Mouse (Mus musculus): ENCODE results near the gene Fibp. TPM values are rescaled to one million over a fixed set of nuclear protein-coding genes. Genes with fewer than 3 reads are reported as not detected.
A peak's percentile ranks its signal among the peaks of the same experiment; 100 is the strongest.

Fibp gene
- total RNA-seq, 2 experiments from 2014 or later: 62.3 to 71.1 TPM

DNA sequence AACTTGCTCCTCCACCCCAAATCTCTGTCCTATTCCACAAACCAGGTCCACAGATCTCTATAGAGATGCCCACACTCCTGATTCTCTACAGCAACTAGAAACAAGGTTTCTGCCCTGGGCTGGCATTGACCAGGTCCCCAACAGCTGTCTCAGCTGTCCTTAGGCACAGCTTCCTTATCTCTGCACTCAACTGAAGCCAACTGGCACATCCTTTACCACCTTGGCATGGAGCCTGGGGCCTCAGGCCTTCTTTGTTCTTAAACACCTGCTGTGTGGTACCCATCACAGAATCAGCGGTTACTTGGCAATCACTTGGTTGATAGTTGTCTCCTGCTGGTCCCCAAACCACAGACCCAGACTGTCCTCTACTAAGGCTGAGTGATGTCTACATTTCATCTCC lies 30.0 kb upstream of the Fibp start:
- no peak for DNase-seq (ENCODE audit: low spot score in 2 of 2)

DNA sequence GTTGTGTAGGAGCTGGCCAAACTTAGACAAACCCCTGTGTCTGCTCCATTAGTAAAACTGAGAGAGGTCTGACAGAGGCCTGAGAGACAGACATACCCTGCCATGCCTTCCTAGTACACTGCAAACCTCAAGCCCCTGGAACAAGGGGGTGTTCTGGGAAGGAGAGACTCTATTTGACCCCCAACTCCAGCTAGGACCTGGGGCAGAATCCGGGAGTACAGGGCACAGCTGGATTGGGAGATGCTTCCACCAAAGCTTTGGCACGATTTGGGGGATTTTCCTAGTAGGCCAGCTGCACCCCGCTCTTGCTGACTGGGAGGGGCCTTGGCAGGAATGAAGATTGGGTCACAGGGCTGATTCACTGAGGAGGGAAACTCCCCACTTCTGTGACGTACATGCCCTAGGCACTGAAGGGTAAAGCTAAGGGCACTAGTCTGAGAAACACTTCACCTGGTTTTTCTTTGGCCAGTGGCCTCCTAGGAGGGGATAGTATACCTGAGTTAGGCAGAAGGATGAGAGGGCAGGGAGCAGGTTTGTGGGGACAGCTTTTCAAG lies 28.4 kb upstream of the Fibp start:
- DNase-seq (ENCODE audit: low spot score in 2 of 2): no peak

DNA sequence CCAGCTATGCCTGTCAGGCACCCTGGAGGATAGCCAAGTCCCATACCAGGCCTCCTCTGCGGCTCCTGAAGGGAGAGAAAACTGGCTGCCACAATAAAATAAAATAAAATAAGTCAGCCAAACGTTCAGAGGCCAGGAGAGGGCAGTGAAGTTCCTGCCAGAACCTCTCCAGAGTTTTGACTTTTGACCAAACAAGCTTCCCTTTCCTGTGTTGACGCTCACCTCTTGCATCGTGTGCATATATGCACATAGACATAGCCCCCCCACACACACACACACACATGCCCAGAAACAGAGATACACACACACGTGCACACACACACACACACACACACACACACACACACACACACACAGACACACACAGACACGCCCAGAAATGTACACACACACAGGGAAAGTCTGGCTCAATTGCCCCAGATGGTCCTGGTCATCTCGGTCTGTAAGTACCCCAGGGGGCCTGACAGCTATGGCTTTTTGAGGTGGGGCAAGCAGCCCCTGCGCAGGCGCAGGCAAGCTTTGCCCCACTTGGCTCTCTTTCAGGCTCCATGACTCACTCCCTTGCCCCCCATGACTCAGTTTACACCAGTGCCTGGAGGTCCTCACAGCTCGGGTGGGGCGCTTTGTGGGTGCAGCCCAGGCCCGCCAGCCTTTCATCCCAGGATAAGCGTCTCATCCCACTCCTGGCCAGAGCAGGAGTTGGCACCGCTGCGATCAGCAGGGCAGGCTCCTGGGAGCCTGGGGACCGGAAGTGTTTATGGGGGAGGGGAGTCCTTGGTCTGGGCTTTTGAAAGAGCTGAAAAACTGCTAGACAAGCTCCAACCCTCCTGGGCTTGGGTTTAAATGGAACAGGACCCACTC lies 27.2 kb upstream of the Fibp start:
- no peak for DNase-seq (ENCODE audit: low spot score in 2 of 2)

DNA sequence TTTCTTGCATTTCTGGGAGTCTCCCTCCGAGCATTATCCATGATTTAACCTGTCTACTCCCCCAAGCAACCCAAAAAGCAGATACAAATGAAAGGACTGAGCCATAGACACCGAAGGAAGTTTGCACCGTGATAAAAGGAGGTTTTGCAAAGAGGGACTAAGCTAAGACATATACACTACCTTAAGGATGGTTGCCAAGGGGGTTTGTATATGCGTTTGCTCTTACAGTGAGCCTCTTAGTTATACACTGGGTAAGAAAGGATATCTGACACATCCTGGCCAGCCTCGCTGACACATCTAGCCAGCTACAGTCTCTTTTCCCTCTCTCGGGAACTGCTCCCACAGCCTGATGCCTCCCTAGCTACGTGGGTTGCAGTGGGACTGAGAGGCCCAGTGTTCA lies 26.5 kb upstream of the Fibp start:
- DNase-seq (ENCODE audit: low spot score in 2 of 2): no peak

DNA sequence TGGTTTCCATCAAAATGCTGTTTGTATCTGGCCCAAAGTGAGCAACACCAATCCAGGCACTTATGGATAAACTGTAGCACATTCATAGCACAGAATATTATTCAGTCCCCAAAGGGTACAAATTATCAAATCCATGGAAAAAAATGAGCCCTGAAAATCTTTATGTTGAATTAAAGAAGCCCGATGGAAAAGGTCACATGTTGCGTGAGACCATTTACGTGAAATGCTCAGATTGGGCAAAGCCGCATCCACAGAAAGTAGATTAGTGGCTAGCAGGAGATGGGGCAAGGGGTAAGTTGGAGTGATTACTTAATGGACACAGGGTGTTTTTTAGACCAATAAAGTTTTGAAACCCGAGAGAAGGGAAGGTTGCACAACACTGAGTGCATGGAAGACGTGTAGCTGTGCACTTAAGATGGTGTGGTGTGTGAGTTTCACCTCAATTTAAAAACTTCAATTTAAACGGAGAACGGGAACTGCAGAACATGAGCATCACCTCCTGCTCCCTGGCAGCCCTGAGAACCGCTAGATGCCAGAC lies 16.0 kb upstream of the Fibp start:
- DNase-seq (ENCODE audit: low spot score in 2 of 2): no peak

DNA sequence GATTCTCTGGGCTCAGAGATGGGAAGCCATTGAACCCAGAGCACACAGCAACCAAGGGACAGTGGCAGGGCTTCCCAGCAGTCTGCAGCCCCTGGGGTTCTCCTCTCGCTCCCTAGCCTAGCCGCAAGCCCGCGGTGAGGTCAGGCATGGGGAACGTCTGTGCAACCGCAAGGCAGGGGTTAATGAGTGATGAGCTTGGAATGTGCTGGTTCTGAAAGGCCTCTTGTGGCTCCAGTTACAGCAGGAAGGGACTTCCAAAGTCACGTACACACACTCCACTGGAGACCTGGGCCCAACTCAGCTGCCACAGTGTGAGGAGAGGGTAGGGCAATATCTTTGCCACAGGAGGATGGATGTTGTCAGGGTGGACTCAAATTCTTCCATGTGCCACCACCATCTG lies 15.5 kb upstream of the Fibp start:
- DNase-seq (ENCODE audit: low spot score in 2 of 2): no peak

DNA sequence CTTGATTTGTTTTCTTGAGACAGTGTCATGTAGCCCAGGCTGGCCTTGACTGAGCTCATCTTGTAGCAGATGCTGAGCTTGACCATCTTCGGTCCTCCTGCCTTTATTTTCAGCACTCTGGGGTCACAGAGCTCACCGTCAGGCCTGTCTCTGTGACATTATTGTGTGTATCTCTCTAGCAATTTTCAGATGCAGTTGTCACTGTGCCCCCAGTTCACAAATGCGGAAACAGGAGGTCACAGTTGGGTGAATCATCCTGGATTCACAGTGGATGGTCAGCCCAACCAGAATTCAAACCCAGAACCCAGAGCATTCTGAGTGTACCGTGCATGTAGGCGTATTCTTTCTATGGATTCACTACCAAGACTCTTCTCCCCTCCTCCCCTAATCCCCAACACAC lies 14.7 kb upstream of the Fibp start:
- DNase-seq (ENCODE audit: low spot score in 2 of 2): no peak

DNA sequence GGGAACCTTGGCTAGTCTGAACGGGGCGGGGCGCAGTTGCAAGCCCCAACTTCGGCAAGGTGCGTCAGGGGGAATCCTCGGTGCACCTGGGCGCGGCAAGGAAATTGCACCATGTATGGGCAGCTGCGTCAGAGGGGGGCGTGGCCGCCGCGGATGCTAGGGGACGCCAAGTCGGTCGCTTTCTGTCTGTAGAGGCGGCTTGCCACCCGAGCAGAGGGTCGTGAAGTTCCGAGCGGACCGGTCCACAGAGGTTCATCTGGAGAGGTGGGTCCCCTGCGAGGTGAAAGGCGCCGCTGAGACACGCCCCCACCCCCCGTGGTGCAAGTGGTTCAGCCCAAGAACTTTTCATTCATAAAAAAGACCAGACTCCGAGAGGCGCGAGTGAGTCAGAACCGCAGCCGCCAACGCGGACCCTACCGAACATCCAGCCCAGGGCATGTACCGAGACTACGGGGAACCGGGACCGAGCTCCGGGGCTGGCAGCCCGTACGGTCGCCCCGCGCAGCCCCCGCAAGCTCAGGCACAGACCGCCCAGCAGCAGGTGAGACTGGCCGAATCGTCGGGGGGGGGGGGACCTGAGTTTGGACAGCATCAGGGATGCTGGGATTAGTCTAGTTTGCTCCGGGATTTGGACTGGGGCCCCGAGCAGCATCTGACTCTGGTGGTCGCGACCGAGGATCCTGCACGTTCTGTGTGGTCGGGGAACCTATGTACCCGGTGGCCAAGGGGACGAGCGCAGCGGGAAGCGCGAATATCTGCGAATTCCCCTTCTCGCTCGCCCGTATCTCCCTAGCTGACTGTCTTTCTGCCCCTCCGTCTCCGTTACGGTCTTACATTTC lies 12.7 kb upstream of the Fibp start, which contains the start of gene Fosl1:
Gene Fosl1, plus strand, starts transcription at position 33 of the 839 bp plus-strand sequence.
- DNase-seq (ENCODE audit: low spot score in 2 of 2): peak in 1 of 2 experiments; percentile 54

DNA sequence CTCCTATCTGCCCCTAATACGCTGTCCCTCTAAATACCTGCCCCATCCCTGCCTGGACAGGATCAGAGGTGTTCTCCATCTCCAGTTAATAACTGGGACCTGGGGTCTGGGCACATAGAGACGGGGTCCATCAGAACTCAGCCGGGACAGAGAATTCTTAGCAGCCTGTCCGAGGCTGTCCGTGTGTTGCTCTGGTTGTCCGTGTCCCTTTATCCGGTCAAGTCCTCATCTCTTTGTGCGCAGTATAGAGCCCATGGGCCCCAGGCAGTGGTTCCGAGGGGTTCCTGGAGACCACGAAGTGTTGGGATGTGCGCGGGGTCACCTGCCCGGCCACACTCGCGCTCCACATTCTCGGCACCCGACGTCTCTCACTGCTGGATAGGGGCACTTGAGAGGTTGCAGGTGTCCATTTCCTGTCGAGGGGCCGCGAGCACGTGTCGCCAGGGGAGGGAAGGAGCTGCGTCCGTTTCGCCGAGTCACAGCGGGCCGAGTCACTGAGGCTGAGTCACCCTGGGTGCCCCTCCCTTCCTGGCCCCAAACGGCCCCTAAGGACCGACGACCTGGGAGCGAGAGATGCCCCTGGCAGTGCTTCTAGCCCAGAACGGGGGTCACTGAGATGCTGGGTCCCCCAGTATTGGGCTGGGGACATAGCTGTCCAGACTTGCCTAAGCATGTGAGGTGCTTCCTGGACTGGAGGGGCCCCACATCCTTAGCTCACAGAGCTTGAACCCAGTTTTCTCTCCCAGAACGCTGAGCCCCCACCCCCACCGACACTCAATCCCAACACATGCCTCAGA lies 11.9 kb upstream of the Fibp start:
- no peak for DNase-seq (ENCODE audit: low spot score in 2 of 2)

DNA sequence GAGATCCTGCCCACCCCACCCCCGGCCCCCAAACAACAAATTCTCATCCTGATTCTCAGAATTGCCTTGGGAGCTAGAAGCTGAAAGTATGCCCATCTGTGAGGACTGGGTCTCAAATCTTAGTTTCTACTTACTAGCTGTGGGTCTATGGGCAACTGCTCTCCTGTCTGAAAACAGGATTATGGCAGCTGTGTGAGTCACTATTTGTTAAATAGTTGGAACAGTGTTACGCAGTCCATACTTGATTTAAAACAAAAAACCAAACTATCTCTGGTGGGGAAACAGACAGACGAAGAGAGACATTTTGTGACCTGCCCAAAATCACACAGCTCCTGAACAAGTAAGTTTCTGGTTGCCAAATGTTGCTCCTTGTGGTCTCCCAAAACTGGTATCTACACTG lies 10.7 kb upstream of the Fibp start:
- no peak for DNase-seq (ENCODE audit: low spot score in 2 of 2)

DNA sequence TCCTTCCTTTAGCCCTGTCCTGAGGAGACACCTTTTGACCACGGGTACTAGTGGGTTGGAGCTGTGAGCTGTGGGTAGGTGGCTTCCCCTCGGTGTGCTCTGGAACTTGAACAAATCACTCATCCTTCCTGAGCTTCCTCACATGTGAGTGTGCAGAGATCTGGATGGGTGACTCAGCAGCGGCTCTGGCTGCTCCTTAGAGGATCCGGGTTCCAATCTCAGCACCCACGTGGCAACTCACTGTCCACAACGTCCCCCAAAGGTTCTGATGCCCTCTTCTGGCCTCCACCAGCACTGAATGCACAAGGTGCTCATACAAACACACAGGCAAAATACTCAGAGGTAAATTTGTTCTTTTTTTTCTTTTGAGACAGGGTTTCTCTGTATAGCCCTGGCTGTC lies 8.6 kb upstream of the Fibp start:
- no peak for DNase-seq (ENCODE audit: low spot score in 2 of 2)

DNA sequence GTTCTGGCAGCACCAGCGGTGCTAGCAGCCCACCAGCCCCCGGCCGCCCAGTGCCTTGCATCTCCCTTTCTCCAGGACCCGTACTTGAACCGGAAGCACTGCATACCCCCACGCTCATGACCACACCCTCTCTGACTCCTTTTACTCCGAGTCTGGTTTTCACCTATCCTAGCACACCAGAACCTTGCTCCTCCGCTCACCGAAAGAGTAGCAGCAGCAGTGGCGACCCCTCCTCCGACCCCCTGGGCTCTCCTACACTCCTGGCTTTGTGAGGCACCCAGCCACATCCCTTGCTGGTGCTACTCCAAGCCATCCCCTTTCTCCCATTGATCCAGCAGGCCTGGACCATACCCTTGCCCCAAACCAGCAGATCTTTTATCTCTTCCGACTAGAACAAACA lies 5.4 kb upstream of the Fibp start:
- DNase-seq (ENCODE audit: low spot score in 2 of 2): no peak

DNA sequence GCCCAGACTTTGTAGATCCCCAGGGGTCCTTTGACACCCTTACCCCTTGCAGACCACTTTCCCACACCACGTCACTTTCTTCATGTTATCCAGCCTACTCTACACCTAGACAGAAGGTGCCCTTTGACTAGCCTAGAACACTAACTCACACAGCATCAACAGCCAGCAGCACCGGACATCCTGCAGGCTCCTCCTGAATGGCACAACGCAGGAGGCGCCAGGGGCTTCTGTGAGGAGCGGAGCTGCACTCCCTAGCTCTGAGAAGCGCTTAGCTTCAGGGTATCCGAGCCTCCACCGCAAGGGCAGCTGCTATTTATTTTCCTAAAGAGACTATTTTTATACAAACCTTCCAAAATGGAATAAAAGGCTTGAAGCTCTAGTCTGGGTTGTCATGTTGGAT lies 4.8 kb upstream of the Fibp start:
- DNase-seq (ENCODE audit: low spot score in 2 of 2): no peak

DNA sequence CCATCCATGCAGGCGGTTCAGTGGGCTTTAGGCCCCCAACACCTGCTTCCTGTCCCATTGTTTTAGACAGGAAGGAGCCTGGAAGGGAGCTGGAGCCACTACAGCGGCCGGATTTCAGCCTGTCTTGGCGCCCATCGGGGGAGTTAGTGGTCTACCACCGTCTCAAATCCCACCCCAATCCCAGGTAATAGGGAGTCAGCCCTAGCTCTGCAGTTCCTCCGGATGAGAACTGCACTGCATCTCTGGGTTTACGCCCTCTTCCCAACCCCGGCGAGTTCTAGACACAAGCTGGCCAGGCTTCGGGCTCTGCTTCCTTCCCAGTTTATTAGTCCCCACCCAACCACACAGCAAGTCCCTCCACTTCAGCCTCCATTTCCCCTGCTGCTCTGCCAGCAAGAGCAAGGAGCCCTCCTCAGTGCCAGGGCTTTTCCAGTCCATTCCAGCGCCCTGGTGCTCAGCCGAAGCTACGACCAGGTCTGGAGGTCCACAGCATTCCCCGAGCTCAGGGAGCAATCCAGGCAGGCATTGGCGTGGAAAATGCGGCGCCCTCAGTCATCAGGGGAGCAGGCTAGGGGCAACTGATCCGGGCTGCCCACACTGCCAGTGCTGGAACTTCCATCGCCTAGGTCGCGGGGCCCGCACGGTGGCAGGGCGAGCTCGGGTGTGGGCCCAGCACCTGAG lies 4.0 kb upstream of the Fibp start:
- DNase-seq (ENCODE audit: low spot score in 2 of 2): no peak

DNA sequence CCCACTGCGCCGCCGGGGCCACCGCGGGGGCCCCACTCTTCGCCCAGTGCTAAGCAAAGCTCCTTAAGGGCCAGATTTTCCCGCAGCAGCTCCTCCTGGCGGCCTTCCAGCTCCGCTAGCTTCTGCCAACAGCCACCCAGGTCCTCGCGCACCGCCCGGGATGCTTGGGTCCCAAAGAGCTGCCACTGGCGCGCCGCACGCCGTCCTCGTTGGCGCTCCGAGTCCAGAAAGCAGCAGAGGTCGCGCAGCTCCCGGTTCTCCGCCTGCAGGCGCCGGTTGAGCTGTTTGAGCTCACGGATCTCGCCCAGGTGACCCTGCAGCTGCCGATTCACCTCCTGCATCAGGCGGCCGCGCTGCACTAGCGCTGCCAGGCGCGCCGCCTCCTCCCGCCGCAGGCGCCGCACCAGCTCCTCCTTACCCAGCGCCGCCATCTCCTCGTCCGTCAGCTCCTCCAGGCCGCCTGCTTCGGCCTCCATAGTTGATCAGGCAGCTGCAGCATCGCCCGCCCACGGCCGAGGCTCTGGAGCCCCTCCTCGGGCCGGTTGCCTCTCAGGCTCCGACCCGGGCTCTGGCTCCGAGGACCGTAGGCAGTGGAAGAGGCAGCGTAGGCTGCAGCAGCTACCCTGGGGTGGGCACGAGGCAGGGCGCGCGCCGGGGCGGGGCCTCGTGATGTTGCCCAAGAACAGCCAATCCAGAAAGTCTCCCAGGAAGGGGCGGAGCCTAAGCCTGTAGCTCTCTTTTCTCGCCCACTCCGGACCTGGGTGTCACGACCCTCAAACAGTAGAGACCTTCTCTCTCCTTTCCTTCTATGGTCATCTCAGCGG lies 3.3 kb upstream of the Fibp start:
- DNase-seq (ENCODE audit: low spot score in 2 of 2): peak; percentile 89 to 93

DNA sequence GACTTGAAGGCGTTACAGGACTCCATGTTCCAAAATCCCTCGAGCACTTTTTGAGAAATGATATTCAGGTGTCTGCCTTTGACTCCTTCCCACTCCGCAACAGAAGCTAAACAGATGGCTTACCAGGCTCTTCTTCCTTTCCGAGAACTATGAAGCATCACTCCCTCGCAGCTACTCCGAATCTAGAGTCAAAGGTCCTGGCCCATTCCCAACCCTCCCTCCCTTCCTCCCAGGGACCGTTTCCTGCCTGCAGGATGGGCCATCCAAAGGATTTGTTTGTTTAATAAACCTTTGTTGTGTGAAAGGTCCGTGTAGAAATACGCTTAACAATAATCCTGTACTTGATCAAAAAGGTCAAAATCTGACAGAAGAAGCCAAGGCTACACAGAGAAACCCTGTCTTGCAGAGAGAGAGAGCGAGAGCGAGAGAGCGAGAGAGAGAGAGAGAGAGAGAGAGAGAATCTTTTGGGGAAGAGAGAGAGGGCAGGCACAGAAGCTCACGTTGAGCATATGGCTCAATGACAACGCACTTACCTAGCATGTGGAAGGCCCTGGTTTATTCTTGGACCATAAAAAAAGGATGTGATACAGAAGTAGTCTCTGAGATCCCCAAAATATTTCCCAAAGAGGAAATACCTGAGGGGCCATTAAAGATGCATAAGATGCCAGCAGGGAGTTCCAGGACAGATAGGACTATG lies 2.5 kb upstream of the Fibp start, which contains the start of gene Ccdc85b:
Gene Ccdc85b, minus strand, starts transcription at position 149 of the 697 bp plus-strand sequence.
- no peak for DNase-seq (ENCODE audit: low spot score in 2 of 2)

DNA sequence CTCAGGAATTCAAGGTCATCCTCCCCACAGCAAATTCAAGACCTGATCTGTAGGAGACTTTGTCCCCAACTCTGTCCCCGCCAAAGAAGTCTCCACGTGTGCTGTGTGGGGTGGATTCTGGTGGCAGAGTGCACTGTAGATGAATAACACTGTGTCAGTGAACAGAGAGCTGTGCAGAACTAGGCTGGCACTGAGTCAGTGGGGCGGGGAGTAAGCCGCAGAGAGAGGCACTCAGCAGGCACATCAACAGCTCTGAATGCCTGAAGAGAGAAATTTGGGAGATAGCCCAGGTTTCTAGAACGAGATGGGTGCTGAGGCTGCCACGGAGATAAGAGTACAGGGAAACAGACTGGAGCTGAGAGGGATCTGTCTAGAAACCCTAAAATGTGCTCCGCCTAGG lies 1.4 kb upstream of the Fibp start:
- DNase-seq (ENCODE audit: low spot score in 2 of 2): no peak

DNA sequence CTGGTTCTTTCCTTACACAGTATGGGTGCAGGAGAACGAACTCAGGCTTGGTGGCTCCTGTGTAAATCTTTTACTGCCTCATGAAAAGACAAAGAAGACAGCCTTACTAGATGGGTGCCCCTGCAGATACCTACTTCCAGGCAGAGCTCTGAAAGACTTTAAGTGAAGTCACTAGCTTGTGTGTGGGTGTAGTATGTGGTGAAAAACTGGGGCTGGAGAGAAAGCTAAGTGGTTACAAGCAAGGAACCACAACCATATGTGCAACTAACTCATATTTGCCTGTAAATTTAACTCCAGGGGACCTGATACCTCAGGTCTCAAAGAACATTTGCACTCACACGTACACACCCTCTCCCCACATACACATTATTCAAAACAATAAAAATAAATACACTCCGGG lies 519 bp upstream of the Fibp start:
- DNase-seq (ENCODE audit: low spot score in 2 of 2): no peak

DNA sequence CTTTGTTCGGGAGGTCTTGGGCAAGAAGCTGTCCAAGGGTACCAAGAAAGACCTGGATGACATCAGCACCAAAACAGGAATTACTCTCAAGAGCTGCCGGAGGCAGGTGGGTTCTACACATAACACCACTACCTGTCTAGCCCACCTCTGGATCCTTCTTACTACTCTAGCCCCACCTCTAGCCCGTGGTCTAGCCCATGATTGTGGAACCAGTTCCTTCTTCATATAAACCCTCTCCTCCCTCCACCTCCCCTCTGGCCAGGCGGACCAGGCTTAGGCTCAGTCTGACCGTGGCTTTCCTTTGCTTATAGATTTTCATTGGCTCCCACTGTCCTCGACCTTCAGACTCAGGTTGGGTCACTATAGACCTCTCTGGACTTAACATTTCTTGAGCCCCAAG lies 996 bp downstream of the Fibp start:
- no peak for DNase-seq (ENCODE audit: low spot score in 2 of 2)
